Mouse (Mus musculus): ENCODE measurements around the gene Runx2. TPM values are rescaled to one million over a fixed set of nuclear protein-coding genes. Genes with fewer than 3 reads are reported as not detected.

The Runx2 gene
- polyA plus RNA-seq, 1 experiment: 38.4 TPM

GRCm38 (mm10) chr17:44654503-44654902, 160.1 kb downstream of the Runx2 start:
- Histone ChIP-seq H3K4me3 (ENCODE audit: insufficient read depth, low read length) (no peak overlapping the region), H3K27ac (ENCODE audit: insufficient read depth, low read length) (no peak overlapping the region), H3K4me1 (ENCODE audit: control insufficient read depth, insufficient read depth, low read length) (peaks cover 10% of the 10 kb centered on the region)
- no peak for TF ChIP-seq CTCF (IDR thresholded peaks at IDR 0.05; ENCODE audit: borderline replicate concordance, insufficient read depth, low read length)
- no peak for TF ChIP-seq POLR2A (IDR thresholded peaks at IDR 0.05; ENCODE audit: low read depth, low read length)

GRCm38 (mm10) chr17:44653081-44653480, 161.5 kb downstream of the Runx2 start:
- Histone ChIP-seq H3K4me3 (ENCODE audit: insufficient read depth, low read length) (no peak overlapping the region), H3K4me1 (ENCODE audit: control insufficient read depth, insufficient read depth, low read length) (peaks cover 10% of the 10 kb centered on the region), H3K27ac (ENCODE audit: insufficient read depth, low read length) (no peak overlapping the region)
- TF ChIP-seq POLR2A (IDR thresholded peaks at IDR 0.05; ENCODE audit: low read depth, low read length) (no peak), CTCF (IDR thresholded peaks at IDR 0.05; ENCODE audit: borderline replicate concordance, insufficient read depth, low read length) (no peak)

DNA sequence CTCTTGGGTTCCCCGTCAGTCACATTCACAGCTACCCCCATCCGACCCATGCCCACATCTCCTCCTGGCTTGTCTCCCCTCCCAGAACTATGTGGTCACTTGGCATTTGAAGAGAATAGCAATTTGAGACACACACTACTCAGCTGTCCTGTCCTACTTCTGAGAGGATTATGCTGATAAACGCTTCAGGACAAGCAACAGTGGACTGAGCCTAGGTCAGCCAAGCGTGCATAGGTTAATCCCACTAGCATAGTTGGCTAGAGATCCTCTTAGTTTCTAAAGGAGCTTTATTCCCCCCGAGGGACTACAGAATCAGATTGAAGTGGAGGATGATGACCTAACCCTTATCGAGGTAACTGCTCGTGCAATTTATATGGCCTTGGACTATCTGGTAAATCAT, 162.5 kb downstream of the Runx2 start:
- TF ChIP-seq CTCF (IDR thresholded peaks at IDR 0.05; ENCODE audit: borderline replicate concordance, insufficient read depth, low read length) (no peak), POLR2A (IDR thresholded peaks at IDR 0.05; ENCODE audit: low read depth, low read length) (no peak)
- H3K4me1 ChIP-seq (ENCODE audit: control insufficient read depth, insufficient read depth, low read length): peaks cover 10% of the 10 kb centered on the region
- no peak overlapping the region for H3K4me3 ChIP-seq (ENCODE audit: insufficient read depth, low read length)
- H3K27ac ChIP-seq (ENCODE audit: insufficient read depth, low read length): no peak overlapping the region

GRCm38 (mm10) chr17:44651613-44652012, 163.0 kb downstream of the Runx2 start:
- Histone ChIP-seq H3K27ac (ENCODE audit: insufficient read depth, low read length) (0 out of 2 replicates have a peak overlapping the region, but pooled peaks have one; percentile 17), H3K4me3 (ENCODE audit: insufficient read depth, low read length) (no peak overlapping the region), H3K4me1 (ENCODE audit: control insufficient read depth, insufficient read depth, low read length) (peaks cover 10% of the 10 kb centered on the region)
- TF ChIP-seq POLR2A (IDR thresholded peaks at IDR 0.05; ENCODE audit: low read depth, low read length): no peak
- TF ChIP-seq CTCF (IDR thresholded peaks at IDR 0.05; ENCODE audit: borderline replicate concordance, insufficient read depth, low read length): no peak

GRCm38 (mm10) chr17:44650431-44650830, 164.2 kb downstream of the Runx2 start:
- no peak for TF ChIP-seq CTCF (IDR thresholded peaks at IDR 0.05; ENCODE audit: borderline replicate concordance, insufficient read depth, low read length)
- no peak for TF ChIP-seq POLR2A (IDR thresholded peaks at IDR 0.05; ENCODE audit: low read depth, low read length)
- Histone ChIP-seq H3K4me3 (ENCODE audit: insufficient read depth, low read length) (no peak overlapping the region), H3K4me1 (ENCODE audit: control insufficient read depth, insufficient read depth, low read length) (peaks cover 10% of the 10 kb centered on the region), H3K27ac (ENCODE audit: insufficient read depth, low read length) (peak overlapping the region; percentile 89)

GRCm38 (mm10) chr17:44649056-44649455, 165.5 kb downstream of the Runx2 start:
- H3K27ac ChIP-seq (ENCODE audit: insufficient read depth, low read length): no peak overlapping the region
- TF ChIP-seq POLR2A (IDR thresholded peaks at IDR 0.05; ENCODE audit: low read depth, low read length): no peak
- no peak for TF ChIP-seq CTCF (IDR thresholded peaks at IDR 0.05; ENCODE audit: borderline replicate concordance, insufficient read depth, low read length)
- H3K4me1 ChIP-seq (ENCODE audit: control insufficient read depth, insufficient read depth, low read length): peaks cover 7% of the 10 kb centered on the region
- no peak overlapping the region for H3K4me3 ChIP-seq (ENCODE audit: insufficient read depth, low read length)

DNA sequence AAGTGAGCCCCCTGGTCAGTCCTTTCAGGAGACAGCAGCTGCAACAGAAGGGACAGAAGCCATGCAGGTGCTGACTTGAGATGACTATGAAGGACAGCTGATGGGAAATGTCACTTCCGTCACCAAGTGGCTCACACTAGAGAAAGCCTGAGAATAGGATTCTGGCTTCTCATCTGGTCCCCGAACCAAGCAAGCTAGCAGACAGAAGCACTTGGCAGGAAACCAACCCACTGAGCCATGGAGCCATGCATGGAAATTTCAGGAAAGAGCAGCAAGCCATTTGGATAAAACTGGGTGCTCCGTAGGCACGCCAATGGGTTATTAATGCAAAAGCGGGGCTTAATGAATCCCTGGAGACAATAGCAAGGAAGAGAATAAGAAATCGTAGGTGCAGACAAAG, 166.7 kb downstream of the Runx2 start:
- H3K4me1 ChIP-seq (ENCODE audit: control insufficient read depth, insufficient read depth, low read length): peaks cover 7% of the 10 kb centered on the region
- H3K4me3 ChIP-seq (ENCODE audit: insufficient read depth, low read length): no peak overlapping the region
- H3K27ac ChIP-seq (ENCODE audit: insufficient read depth, low read length): no peak overlapping the region
- no peak for TF ChIP-seq POLR2A (IDR thresholded peaks at IDR 0.05; ENCODE audit: low read depth, low read length)
- no peak for TF ChIP-seq CTCF (IDR thresholded peaks at IDR 0.05; ENCODE audit: borderline replicate concordance, insufficient read depth, low read length)

DNA sequence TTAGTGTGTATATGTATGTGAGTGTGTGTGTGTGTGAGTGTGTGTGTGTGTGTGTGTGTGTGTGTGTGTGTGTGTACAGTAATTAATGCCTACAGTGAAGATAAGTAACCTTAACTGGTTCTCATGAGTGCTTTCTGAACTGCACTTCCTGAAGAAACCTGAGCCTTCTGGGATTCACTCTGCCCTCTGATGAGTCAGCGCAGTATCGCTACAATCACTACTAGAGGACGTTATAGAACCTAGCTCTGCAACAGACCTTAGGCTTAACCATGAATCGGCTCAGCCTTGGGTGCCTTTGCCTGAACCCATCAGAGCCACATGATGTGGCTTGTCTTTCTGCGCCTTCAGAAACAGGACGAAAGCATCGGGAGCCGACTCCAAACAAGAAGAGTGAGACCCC, 169.5 kb downstream of the Runx2 start:
- Histone ChIP-seq H3K4me3 (ENCODE audit: insufficient read depth, low read length) (no peak overlapping the region), H3K4me1 (ENCODE audit: control insufficient read depth, insufficient read depth, low read length) (peaks cover 3% of the 10 kb centered on the region), H3K27ac (ENCODE audit: insufficient read depth, low read length) (no peak overlapping the region)
- TF ChIP-seq POLR2A (IDR thresholded peaks at IDR 0.05; ENCODE audit: low read depth, low read length): no peak
- TF ChIP-seq CTCF (IDR thresholded peaks at IDR 0.05; ENCODE audit: borderline replicate concordance, insufficient read depth, low read length): no peak

GRCm38 (mm10) chr17:44643260-44643659, 171.3 kb downstream of the Runx2 start:
- no peak for TF ChIP-seq POLR2A (IDR thresholded peaks at IDR 0.05; ENCODE audit: low read depth, low read length)
- TF ChIP-seq CTCF (IDR thresholded peaks at IDR 0.05; ENCODE audit: borderline replicate concordance, insufficient read depth, low read length): no peak
- Histone ChIP-seq H3K4me1 (ENCODE audit: control insufficient read depth, insufficient read depth, low read length) (peaks cover 3% of the 10 kb centered on the region), H3K27ac (ENCODE audit: insufficient read depth, low read length) (no peak overlapping the region), H3K4me3 (ENCODE audit: insufficient read depth, low read length) (no peak overlapping the region)

GRCm38 (mm10) chr17:44642126-44642525, 172.5 kb downstream of the Runx2 start:
- Histone ChIP-seq H3K4me1 (ENCODE audit: control insufficient read depth, insufficient read depth, low read length) (peaks cover 3% of the 10 kb centered on the region), H3K27ac (ENCODE audit: insufficient read depth, low read length) (no peak overlapping the region), H3K4me3 (ENCODE audit: insufficient read depth, low read length) (no peak overlapping the region)
- TF ChIP-seq CTCF (IDR thresholded peaks at IDR 0.05; ENCODE audit: borderline replicate concordance, insufficient read depth, low read length) (no peak), POLR2A (IDR thresholded peaks at IDR 0.05; ENCODE audit: low read depth, low read length) (no peak)

DNA sequence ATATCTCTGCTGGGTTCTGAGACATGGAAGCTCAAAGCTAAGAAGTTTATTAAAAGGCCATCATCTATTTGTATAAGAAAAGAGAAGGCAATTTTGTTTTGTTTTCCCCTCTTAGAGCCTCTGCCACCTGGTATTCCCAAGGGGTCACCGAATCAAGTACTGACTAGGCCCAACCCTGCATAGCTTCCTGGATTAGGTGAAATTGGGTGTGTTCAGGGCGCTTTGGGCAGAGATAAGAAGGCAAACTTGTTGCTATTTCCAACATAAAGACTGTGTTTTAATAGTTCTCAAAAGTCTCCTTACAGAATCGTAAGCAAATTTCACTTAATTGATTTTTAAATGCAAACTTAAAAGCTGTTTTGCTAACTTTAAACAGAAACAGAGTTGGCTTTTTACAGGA, 173.7 kb downstream of the Runx2 start:
- no peak overlapping the region for H3K27ac ChIP-seq (ENCODE audit: insufficient read depth, low read length)
- H3K4me1 ChIP-seq (ENCODE audit: control insufficient read depth, insufficient read depth, low read length): peaks cover 3% of the 10 kb centered on the region
- TF ChIP-seq CTCF (IDR thresholded peaks at IDR 0.05; ENCODE audit: borderline replicate concordance, insufficient read depth, low read length): no peak
- H3K4me3 ChIP-seq (ENCODE audit: insufficient read depth, low read length): no peak overlapping the region

Data from embryonic fibroblast, embryonic 13.5 days (primary cell).